ENCODE assay signal across 8 mouse cellular contexts in the genomic region with DNA sequence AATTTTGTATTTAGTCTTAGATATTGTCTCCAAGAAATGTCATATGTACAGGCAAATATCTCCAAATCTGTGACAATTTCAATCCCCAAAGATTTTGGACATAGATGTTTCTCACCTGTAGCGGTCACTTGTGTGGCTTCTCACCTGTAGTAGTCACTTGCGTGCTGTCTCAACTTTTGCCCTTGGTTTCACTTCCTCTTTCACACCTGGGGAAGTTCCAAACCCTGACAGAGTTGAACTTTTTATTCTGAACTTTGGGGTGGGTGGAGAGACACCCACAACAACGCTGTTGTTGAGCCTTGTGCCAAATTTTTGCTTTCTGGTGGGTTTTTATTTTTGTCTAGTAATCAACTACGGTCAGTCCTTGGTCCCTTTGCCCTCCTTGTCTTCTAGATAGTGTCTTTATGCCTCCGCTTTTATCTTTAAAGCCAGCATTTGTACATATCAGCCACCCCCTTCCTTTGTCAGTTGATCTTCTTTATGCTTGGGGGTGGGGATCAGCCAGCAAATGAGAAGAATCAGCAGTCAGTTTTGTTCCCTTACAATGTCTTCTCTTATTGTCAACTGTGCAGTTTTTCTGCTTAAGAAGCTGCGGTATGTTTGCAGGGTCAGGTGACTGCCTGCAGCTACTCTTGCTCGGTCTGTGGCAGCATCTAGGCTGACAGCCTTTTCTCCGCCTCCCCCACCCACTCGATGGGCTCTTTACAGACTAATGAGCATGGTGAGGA. TPM values are rescaled to one million over a fixed set of nuclear protein-coding genes. Genes with fewer than 3 reads are reported as not detected.
DNase-seq lines count a peak whose midpoint lies in the region; ATAC-seq lines count a peak whose summit lies in the region.

No protein-coding gene starts in this region.

- DNase-seq in lung, postnatal 36 days: peak; percentile 33
- DNase-seq in lung, postnatal 14 days: no peak
- DNase-seq in liver: peak; percentile 55
- DNase-seq in thymus, adult 18-20 months: peak; percentile 11 to 41
- DNase-seq in ovary, adult 18-20 months (ENCODE audit: low spot score): no peak
- no peak for DNase-seq in embryo, embryonic 9.5 days (ENCODE audit: extremely low spot score)
- DNase-seq in embryo, embryonic 10.5 days (ENCODE audit: low spot score): no peak

- peak; percentile 89 for ATAC-seq in activated CD4-positive, CD25-positive, alpha-beta regulatory T cell, adult 4 months

RNA-seq across cellular contexts. Expression of a gene that starts 14.8 kb away (rescaled TPM):
- 10 to 100 TPM; 20.1 to 20.5 TPM for polyA plus RNA-seq in activated CD4-positive, CD25-positive, alpha-beta regulatory T cell, adult 4 months (2017; shearing (Covaris generic))

Comparison
In these comparisons a context has a peak if more than half of its experiments do, and no peak if none do; other contexts are left out.
1. DNase-seq: peak in lung, postnatal 36 days (single experiment), liver (single experiment) and thymus, adult 18-20 months (2 of 2); none in lung, postnatal 14 days (single experiment), ovary, adult 18-20 months (single experiment), embryo, embryonic 9.5 days (single experiment) and embryo, embryonic 10.5 days (single experiment).